Mouse (Mus musculus): ENCODE measurements around the gene Lbx2. TPM values are rescaled to one million over a fixed set of nuclear protein-coding genes. Genes with fewer than 3 reads are reported as not detected.

The Lbx2 gene
- polyA plus RNA-seq, 1 experiment from 2014 or later = 8.3 TPM

DNA sequence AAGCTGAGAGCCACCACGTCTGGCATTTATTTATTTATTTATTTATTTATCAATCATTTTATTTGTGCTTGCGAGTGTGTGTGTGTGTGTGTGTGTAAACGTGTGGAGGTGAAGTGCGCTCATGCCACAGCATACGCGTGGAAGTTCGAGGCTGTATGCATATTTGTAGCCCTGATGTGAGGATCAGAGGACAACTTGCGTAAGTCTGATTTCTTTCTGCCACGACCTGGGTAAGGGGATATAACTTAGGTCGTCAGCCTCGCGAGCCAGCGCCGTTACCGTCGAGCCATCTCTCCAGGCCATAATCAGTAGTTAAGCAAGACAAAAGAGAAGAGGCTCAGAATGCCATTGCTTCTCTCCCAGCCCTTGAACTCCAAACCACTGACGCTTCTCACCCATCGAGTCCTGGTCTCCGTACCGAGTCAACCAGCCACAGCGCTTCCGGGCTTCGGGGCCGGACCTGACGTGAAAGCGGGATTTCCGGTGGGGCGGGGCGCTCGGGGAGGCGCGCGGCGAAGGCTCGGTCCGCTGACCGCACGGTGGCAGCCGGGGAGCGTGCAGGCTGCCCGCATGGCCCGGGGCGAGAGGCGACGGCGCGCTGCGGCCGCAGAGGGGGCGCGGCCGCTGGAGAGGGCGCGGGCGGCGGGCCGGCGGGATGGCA, 29.0 kb downstream of the Lbx2 start, which contains the start of gene Mogs:
Mogs (plus strand) TSS at position 486 of the 661 bp plus-strand sequence.
- Histone ChIP-seq H3K36me3 (ENCODE audit: control insufficient read depth, insufficient read depth, low read length) (peaks cover 40% of the 10 kb centered on the region), H3K9me3 (ENCODE audit: control insufficient read depth, low read length) (no peaks in the 10 kb centered on the region), H3K27me3 (ENCODE audit: control insufficient read depth, insufficient read depth, low read length) (no peaks in the 10 kb centered on the region), H3K27ac (ENCODE audit: low read depth, low read length) (peak within 1 kb of the TSS; percentile 84), H3K9ac (ENCODE audit: low read depth, low read length) (peak within 1 kb of the TSS; percentile 93), H3K4me3 (ENCODE audit: low read length) (peak within 1 kb of the TSS; percentile 69), H3K4me2 (replicated peaks; ENCODE audit: low read depth, low read length) (peak within 1 kb of the TSS; percentile 95), H3K4me1 (ENCODE audit: control insufficient read depth, insufficient read depth, low read length) (peaks cover 26% of the 10 kb centered on the region)
- WGBS = under 1% methylated on average over 58 of the region's 58 CpGs
- ATAC-seq (ENCODE audit: low FRiP score, low TSS enrichment) = peak; percentile 85

DNA sequence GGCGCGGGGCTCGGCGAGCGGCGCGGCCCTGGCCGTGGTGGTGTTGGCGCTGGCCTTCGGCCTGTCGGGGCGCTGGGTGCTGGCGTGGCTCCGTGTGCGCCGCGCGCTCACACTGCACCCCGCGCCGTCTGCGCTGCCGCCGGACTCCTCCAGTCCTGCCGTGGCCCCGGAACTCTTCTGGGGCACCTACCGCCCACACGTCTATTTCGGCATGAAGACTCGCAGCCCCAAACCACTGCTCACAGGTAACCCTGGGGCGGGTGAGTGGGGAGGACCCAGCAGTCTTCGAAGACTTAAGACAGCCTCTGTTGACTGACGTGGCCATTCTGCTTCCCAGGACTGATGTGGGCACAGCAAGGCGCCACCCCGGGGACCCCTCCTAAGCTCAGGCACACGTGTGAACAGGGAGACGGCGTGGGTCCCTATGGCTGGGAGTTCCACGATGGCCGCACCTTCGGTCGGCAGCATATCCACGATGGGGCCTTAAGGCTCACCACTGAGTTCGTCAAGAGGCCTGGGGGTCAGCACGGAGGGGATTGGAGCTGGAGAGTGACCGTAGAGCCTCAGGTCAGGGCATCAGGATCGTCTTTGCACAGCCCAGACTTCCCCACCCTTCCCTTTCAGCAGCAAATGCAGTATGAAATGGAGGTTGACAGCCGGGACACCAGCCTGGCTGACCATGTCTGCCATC, 29.7 kb downstream of the Lbx2 start:
- Histone ChIP-seq H3K27ac (ENCODE audit: low read depth, low read length) (peak overlapping the region; percentile 84; the same call in 1 of the 2 replicates), H3K4me3 (ENCODE audit: low read length) (peak overlapping the region; percentile 69), H3K9ac (ENCODE audit: low read depth, low read length) (peak overlapping the region; percentile 93), H3K9me3 (ENCODE audit: control insufficient read depth, low read length) (no peaks in the 10 kb centered on the region), H3K4me1 (ENCODE audit: control insufficient read depth, insufficient read depth, low read length) (peaks cover 28% of the 10 kb centered on the region), H3K4me2 (replicated peaks; ENCODE audit: low read depth, low read length) (peak overlapping the region; percentile 95), H3K36me3 (ENCODE audit: control insufficient read depth, insufficient read depth, low read length) (peaks cover 37% of the 10 kb centered on the region), H3K27me3 (ENCODE audit: control insufficient read depth, insufficient read depth, low read length) (no peaks in the 10 kb centered on the region)
- 2% methylated on average over 41 of the region's 48 CpGs for WGBS
- ATAC-seq (ENCODE audit: low FRiP score, low TSS enrichment) = no peak; the same call in 1 of the 2 replicates

DNA sequence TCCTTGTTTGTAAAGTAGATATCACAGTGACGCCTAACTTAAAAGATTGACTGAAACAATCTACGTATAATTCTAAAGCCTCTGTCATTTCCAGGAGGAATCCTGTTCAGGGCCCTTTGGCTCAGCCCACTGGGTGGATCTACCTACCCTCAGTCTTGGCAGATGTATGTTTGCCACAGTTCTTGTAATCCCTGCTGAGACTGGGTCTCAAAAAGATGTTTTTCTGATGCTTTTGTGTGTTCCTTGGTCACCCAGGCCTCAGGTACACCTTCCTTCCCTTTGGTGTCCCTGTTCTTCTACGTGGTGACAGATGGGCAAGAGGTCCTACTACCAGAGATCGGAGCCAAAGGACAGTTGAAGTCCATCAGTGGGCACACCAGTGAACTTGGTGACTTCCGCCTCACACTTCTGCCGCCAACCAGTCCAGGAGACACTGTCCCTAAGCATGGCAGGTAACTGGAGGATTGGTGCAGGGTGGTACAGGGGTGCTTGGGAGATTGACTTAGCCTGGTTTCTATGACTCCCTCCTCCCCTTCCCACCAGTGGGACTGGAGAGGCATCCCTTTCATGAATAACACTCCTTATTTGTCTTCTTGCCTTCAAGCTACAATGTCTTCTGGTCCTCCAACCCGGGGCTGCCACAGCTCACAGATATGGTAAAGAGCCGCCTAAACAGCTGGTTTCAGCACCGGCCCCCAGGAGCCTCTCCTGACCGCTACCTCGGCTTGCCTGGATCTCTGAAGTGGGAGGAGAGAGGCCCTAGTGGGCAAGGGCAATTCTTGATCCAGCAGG, 30.4 kb downstream of the Lbx2 start:
- Histone ChIP-seq H3K27me3 (ENCODE audit: control insufficient read depth, insufficient read depth, low read length) (no peaks in the 10 kb centered on the region), H3K4me1 (ENCODE audit: control insufficient read depth, insufficient read depth, low read length) (peaks cover 28% of the 10 kb centered on the region), H3K4me3 (ENCODE audit: low read length) (peak overlapping the region; percentile 69), H3K36me3 (ENCODE audit: control insufficient read depth, insufficient read depth, low read length) (peaks cover 32% of the 10 kb centered on the region), H3K9ac (ENCODE audit: low read depth, low read length) (peak overlapping the region; percentile 93), H3K27ac (ENCODE audit: low read depth, low read length) (0 out of 2 replicates have a peak overlapping the region, but pooled peaks have one; percentile 84), H3K9me3 (ENCODE audit: control insufficient read depth, low read length) (no peaks in the 10 kb centered on the region), H3K4me2 (replicated peaks; ENCODE audit: low read depth, low read length) (peak overlapping the region; percentile 95)
- ATAC-seq (ENCODE audit: low FRiP score, low TSS enrichment) = no peak
- 72% methylated on average over 11 of the region's 11 CpGs for WGBS

- H3K27ac ChIP-seq (ENCODE audit: low read depth, low read length) = no peak overlapping the region
- 0 out of 2 replicates have a peak overlapping the region, but pooled peaks have one; percentile 93 for H3K9ac ChIP-seq (ENCODE audit: low read depth, low read length)
- H3K9me3 ChIP-seq (ENCODE audit: control insufficient read depth, low read length) = no peaks in the 10 kb centered on the region
- H3K27me3 ChIP-seq (ENCODE audit: control insufficient read depth, insufficient read depth, low read length) = no peaks in the 10 kb centered on the region
- peaks cover 28% of the 10 kb centered on the region for H3K4me1 ChIP-seq (ENCODE audit: control insufficient read depth, insufficient read depth, low read length)
- 88% methylated on average over 4 of the region's 4 CpGs for WGBS
- H3K4me2 ChIP-seq (replicated peaks; ENCODE audit: low read depth, low read length) = no peak overlapping the region
- ATAC-seq (ENCODE audit: low FRiP score, low TSS enrichment) = no peak
- H3K36me3 ChIP-seq (ENCODE audit: control insufficient read depth, insufficient read depth, low read length) = peaks cover 32% of the 10 kb centered on the region
- 0 out of 2 replicates have a peak overlapping the region, but pooled peaks have one; percentile 4 for H3K4me3 ChIP-seq (ENCODE audit: low read length)
These were observed 30.9 kb downstream of the Lbx2 start for GRCm38 (mm10) chr6:83117165-83117438.

DNA sequence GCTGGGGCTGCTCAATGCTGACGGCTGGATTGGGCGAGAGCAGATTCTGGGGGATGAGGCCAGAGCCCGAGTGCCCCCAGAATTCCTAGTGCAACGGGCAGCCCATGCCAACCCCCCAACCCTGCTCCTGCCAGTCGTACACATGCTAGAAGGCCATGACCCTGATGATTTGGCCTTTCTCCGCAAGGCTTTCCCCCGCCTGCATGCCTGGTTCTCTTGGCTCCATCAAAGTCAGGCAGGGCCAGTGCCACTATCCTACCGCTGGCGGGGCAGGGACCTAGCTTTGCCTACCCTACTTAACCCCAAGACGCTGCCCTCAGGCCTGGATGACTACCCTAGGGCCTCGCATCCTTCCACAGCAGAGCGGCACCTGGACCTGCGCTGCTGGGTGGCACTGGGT, 31.4 kb downstream of the Lbx2 start:
- Histone ChIP-seq H3K4me2 (replicated peaks; ENCODE audit: low read depth, low read length) (no peak overlapping the region), H3K9me3 (ENCODE audit: control insufficient read depth, low read length) (no peaks in the 10 kb centered on the region), H3K9ac (ENCODE audit: low read depth, low read length) (no peak overlapping the region), H3K36me3 (ENCODE audit: control insufficient read depth, insufficient read depth, low read length) (peaks cover 32% of the 10 kb centered on the region), H3K4me3 (ENCODE audit: low read length) (no peak overlapping the region), H3K27me3 (ENCODE audit: control insufficient read depth, insufficient read depth, low read length) (no peaks in the 10 kb centered on the region), H3K27ac (ENCODE audit: low read depth, low read length) (no peak overlapping the region), H3K4me1 (ENCODE audit: control insufficient read depth, insufficient read depth, low read length) (peaks cover 33% of the 10 kb centered on the region)
- no peak for ATAC-seq (ENCODE audit: low FRiP score, low TSS enrichment)
- 85% methylated on average over 13 of the region's 13 CpGs for WGBS

GRCm38 (mm10) chr6:83118369-83118768, 32.2 kb downstream of the Lbx2 start:
- no peak for ATAC-seq (ENCODE audit: low FRiP score, low TSS enrichment)
- H3K27me3 ChIP-seq (ENCODE audit: control insufficient read depth, insufficient read depth, low read length) = no peaks in the 10 kb centered on the region
- H3K4me1 ChIP-seq (ENCODE audit: control insufficient read depth, insufficient read depth, low read length) = peaks cover 40% of the 10 kb centered on the region
- 83% methylated on average over 11 of the region's 11 CpGs for WGBS
- no peak overlapping the region for H3K4me3 ChIP-seq (ENCODE audit: low read length)
- no peak overlapping the region for H3K27ac ChIP-seq (ENCODE audit: low read depth, low read length)
- H3K36me3 ChIP-seq (ENCODE audit: control insufficient read depth, insufficient read depth, low read length) = peaks cover 32% of the 10 kb centered on the region
- no peak overlapping the region for H3K4me2 ChIP-seq (replicated peaks; ENCODE audit: low read depth, low read length)
- H3K9me3 ChIP-seq (ENCODE audit: control insufficient read depth, low read length) = no peaks in the 10 kb centered on the region
- H3K9ac ChIP-seq (ENCODE audit: low read depth, low read length) = no peak overlapping the region

GRCm38 (mm10) chr6:83118825-83119733, 32.9 kb downstream of the Lbx2 start:
- peak overlapping the region; percentile 68; the same call in 1 of the 2 replicates for H3K4me2 ChIP-seq (replicated peaks; ENCODE audit: low read depth, low read length)
- no peak overlapping the region for H3K27ac ChIP-seq (ENCODE audit: low read depth, low read length)
- peak overlapping the region; percentile 34; the same call in 1 of the 2 replicates for H3K9ac ChIP-seq (ENCODE audit: low read depth, low read length)
- H3K27me3 ChIP-seq (ENCODE audit: control insufficient read depth, insufficient read depth, low read length) = no peaks in the 10 kb centered on the region
- WGBS = 74% methylated on average over 14 of the region's 14 CpGs
- H3K9me3 ChIP-seq (ENCODE audit: control insufficient read depth, low read length) = no peaks in the 10 kb centered on the region
- ATAC-seq (ENCODE audit: low FRiP score, low TSS enrichment) = no peak
- no peak overlapping the region for H3K4me3 ChIP-seq (ENCODE audit: low read length)
- H3K4me1 ChIP-seq (ENCODE audit: control insufficient read depth, insufficient read depth, low read length) = peaks cover 45% of the 10 kb centered on the region
- H3K36me3 ChIP-seq (ENCODE audit: control insufficient read depth, insufficient read depth, low read length) = peaks cover 32% of the 10 kb centered on the region

GRCm38 (mm10) chr6:83119734-83120051, 33.5 kb downstream of the Lbx2 start:
- peak overlapping the region; percentile 68 for H3K4me2 ChIP-seq (replicated peaks; ENCODE audit: low read depth, low read length)
- H3K9ac ChIP-seq (ENCODE audit: low read depth, low read length) = 0 out of 2 replicates have a peak overlapping the region, but pooled peaks have one; percentile 76
- H3K36me3 ChIP-seq (ENCODE audit: control insufficient read depth, insufficient read depth, low read length) = peaks cover 32% of the 10 kb centered on the region
- 0 out of 2 replicates have a peak overlapping the region, but pooled peaks have one; percentile 94 for H3K27ac ChIP-seq (ENCODE audit: low read depth, low read length)
- WGBS = 79% methylated on average over 7 of the region's 7 CpGs
- H3K27me3 ChIP-seq (ENCODE audit: control insufficient read depth, insufficient read depth, low read length) = no peaks in the 10 kb centered on the region
- H3K4me1 ChIP-seq (ENCODE audit: control insufficient read depth, insufficient read depth, low read length) = peaks cover 44% of the 10 kb centered on the region
- H3K4me3 ChIP-seq (ENCODE audit: low read length) = peak overlapping the region; percentile 70; the same call in 1 of the 2 replicates
- no peak for ATAC-seq (ENCODE audit: low FRiP score, low TSS enrichment)
- H3K9me3 ChIP-seq (ENCODE audit: control insufficient read depth, low read length) = no peaks in the 10 kb centered on the region

Measured in kidney, embryonic 14.5 days (tissue).